Mouse (Mus musculus): ENCODE results near the gene Ntf5. TPM values are rescaled to one million over a fixed set of nuclear protein-coding genes. Genes with fewer than 3 reads are reported as not detected.
"Not testable (repeated sequence)": the region's sequence is repeated elsewhere in the genome, so short reads cannot be mapped to it uniquely, and the experiment has no call there.

The Ntf5 gene
- polyA plus RNA-seq, 1 experiment from 2014 or later, result not detected

DNA sequence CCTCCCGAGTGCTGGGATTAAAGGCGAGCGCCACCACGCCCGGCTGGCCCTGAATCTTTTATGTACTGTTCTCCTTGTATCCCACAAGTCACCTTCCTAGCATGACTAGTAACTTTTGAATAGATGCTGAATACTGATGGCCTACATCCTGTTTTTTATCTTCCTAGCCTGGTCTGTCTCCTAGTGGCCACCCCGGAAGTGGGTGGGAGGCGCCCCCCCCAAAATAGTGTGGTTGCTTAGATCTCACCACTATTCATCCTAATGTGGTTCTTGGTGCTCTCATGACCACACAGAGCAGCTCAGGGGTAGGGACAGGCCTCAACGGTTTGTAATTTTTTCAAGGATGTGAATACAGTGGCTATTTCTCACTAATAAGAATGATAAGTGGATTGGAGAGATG, 38.9 kb upstream of the Ntf5 start:
- H3K36me3 ChIP-seq, result peaks cover 79% of the 10 kb centered on the region

DNA sequence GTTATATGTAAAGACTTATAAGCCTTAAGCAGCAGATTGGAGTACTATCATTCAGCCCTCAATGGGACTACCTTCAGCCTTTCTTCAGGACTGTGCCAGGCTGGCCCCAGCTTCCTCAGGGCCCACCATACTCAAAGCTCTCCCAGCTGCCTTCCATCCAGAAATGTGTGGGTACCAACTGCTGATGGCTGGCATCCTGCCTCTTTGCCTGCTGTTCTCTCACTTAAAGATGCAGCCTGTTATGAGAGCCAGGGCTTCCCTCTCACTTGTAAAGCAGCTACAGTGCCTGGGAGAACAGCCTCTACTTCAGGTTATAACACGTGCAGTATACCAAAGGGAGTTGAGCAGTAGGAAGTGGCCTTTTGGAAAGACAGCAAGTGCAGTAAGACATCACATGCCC, 37.4 kb upstream of the Ntf5 start:
- H3K27me3 ChIP-seq, result no peaks in the 10 kb centered on the region
- H3K4me2 ChIP-seq, result no peak overlapping the region
- H3K4me3 ChIP-seq, result no peak overlapping the region
- H3K9ac ChIP-seq, result no peak overlapping the region
- ATAC-seq (ENCODE audit: low read depth), result no peak
- H3K9me3 ChIP-seq, result no peaks in the 10 kb centered on the region
- no peak overlapping the region for H3K27ac ChIP-seq (replicated peaks)
- 84% methylated on average over 1 of the region's 1 CpGs for WGBS
- H3K36me3 ChIP-seq, result peaks cover 93% of the 10 kb centered on the region
- H3K4me1 ChIP-seq (replicated peaks), result peaks cover 5% of the 10 kb centered on the region; the same call in 1 of the 2 replicates

More for the DNA sequence above, 38.9 kb upstream of the Ntf5 start:
- Histone ChIP-seq H3K27ac (replicated peaks) (no peak overlapping the region), H3K27me3 (peaks cover 4% of the 10 kb centered on the region; the same call in 1 of the 2 replicates), H3K4me2 (no peak overlapping the region), H3K9ac (no peak overlapping the region), H3K4me3 (no peak overlapping the region), H3K9me3 (no peaks in the 10 kb centered on the region), H3K4me1 (replicated peaks) (peaks cover 18% of the 10 kb centered on the region)
- ATAC-seq (ENCODE audit: low read depth), result no peak
- 94% methylated on average over 8 of the region's 8 CpGs for WGBS

DNA sequence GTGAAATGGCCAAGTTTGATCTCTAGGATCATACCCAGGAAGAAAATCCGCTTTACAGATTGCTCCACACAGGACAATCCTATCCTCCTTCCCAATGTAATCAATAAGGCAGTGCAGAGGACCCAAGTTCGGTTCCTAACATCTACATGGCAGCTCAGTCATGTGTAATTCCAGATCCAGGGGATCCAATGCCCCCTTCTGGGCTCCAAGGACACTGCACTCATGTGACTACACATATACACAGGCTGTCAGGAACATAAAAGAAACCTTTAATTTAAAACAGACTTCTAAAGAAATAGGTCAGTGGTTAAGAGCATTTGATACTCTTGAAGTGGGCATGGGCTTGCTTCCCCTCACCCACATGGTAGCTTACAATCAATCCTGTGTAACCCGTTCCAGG, 27.4 kb upstream of the Ntf5 start:
- Histone ChIP-seq H3K27ac (replicated peaks) (no peak overlapping the region), H3K4me1 (replicated peaks) (no peaks in the 10 kb centered on the region), H3K9me3 (no peaks in the 10 kb centered on the region), H3K9ac (no peak overlapping the region), H3K4me3 (no peak overlapping the region), H3K4me2 (no peak overlapping the region), H3K27me3 (no peaks in the 10 kb centered on the region), H3K36me3 (peaks cover 100% of the 10 kb centered on the region)
- no peak for ATAC-seq (ENCODE audit: low read depth)
- 93% methylated on average over 3 of the region's 3 CpGs for WGBS

DNA sequence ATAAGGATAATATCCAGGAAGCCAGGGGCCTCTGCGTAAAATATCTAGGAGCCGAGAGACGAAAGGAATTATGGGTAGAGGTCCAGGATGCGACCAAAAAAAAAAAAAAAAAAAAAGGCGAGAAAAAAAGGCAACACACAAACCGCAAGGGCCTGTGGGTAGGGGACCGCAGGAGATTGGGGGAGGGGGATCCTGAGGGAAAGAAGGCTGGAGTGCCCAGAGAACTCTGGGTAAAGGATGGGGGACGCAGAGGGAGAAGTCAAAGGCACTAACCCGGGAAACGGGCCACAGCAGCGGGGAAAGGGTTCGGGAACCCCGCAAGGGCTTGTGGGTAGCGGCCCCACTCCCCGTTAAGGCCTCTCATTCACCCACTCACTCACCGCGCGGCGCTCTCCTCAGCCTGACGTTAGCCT, 18.4 kb upstream of the Ntf5 start:
- peak overlapping the region; percentile 86 for H3K9ac ChIP-seq
- peaks cover 26% of the 10 kb centered on the region for H3K36me3 ChIP-seq
- peaks cover 29% of the 10 kb centered on the region for H3K4me1 ChIP-seq (replicated peaks)
- WGBS, result 0% methylated on average over 18 of the region's 20 CpGs
- H3K27ac ChIP-seq (replicated peaks), result peak overlapping the region; percentile 95
- H3K4me3 ChIP-seq, result peak overlapping the region; percentile 74
- ATAC-seq (ENCODE audit: low read depth), result peak; percentile 81
- no peaks in the 10 kb centered on the region for H3K27me3 ChIP-seq
- peak overlapping the region; percentile 100 for H3K4me2 ChIP-seq
- H3K9me3 ChIP-seq, result no peaks in the 10 kb centered on the region

- ATAC-seq (ENCODE audit: low read depth), result peak; percentile 97
- Histone ChIP-seq H3K4me1 (replicated peaks) (peaks cover 29% of the 10 kb centered on the region), H3K9ac (peak within 1 kb of the TSS; percentile 86), H3K9me3 (no peaks in the 10 kb centered on the region), H3K27ac (replicated peaks) (peak within 1 kb of the TSS; percentile 95), H3K36me3 (peaks cover 20% of the 10 kb centered on the region), H3K4me2 (peak within 1 kb of the TSS; percentile 100), H3K27me3 (no peaks in the 10 kb centered on the region), H3K4me3 (peak within 1 kb of the TSS; percentile 74)
- WGBS, result under 1% methylated on average over 60 of the region's 60 CpGs
These were observed 17.7 kb upstream of the Ntf5 start, which contains the start of gene Snrnp70 for GRCm38 (mm10) chr7:45395578-45396336. Snrnp70 (minus strand) TSS chr7:45395742.

DNA sequence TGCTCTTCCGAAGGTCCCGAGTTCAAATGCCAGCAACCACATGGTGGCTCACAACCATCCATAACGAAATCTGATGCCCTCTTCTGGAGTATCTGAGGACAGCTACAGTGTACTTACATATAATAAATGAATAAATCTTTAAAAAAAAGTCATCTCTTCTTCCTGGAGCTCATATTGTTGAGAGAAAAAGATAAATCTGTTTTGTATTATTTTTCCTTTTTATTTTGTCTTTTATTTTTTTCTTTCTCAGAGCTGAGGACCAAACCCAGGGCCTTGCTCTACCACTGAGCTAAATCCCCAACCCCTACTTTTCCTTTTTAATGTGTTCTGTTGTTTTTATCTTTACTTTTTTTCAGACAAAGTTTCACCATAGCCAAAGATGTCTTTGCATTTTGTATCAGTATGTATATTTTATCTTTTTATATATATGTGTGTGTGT, 17.1 kb upstream of the Ntf5 start:
- peak; percentile 58; the same call in 1 of the 2 replicates for ATAC-seq (ENCODE audit: low read depth)
- H3K9ac ChIP-seq, result peak overlapping the region; percentile 61

GRCm38 (mm10) chr7:45396787-45397186, 16.7 kb upstream of the Ntf5 start:
- Histone ChIP-seq H3K9me3 (no peaks in the 10 kb centered on the region), H3K27ac (replicated peaks) (no peak overlapping the region), H3K27me3 (no peaks in the 10 kb centered on the region), H3K36me3 (peaks cover 11% of the 10 kb centered on the region), H3K9ac (no peak overlapping the region), H3K4me1 (replicated peaks) (peaks cover 29% of the 10 kb centered on the region), H3K4me3 (no peak overlapping the region), H3K4me2 (no peak overlapping the region)
- WGBS, result 71% methylated on average over 2 of the region's 2 CpGs
- no peak for ATAC-seq (ENCODE audit: low read depth)

More for the DNA sequence above, 17.1 kb upstream of the Ntf5 start:
- H3K36me3 ChIP-seq, result peaks cover 15% of the 10 kb centered on the region
- WGBS, result 7% methylated on average over 3 of the region's 3 CpGs
- peak overlapping the region; percentile 61 for H3K4me2 ChIP-seq
- peak overlapping the region; percentile 77 for H3K27ac ChIP-seq (replicated peaks)
- H3K4me1 ChIP-seq (replicated peaks), result peaks cover 29% of the 10 kb centered on the region
- not testable (repeated sequence) for H3K27me3 ChIP-seq, H3K9me3 ChIP-seq
- H3K4me3 ChIP-seq, result peak overlapping the region; percentile 74

DNA sequence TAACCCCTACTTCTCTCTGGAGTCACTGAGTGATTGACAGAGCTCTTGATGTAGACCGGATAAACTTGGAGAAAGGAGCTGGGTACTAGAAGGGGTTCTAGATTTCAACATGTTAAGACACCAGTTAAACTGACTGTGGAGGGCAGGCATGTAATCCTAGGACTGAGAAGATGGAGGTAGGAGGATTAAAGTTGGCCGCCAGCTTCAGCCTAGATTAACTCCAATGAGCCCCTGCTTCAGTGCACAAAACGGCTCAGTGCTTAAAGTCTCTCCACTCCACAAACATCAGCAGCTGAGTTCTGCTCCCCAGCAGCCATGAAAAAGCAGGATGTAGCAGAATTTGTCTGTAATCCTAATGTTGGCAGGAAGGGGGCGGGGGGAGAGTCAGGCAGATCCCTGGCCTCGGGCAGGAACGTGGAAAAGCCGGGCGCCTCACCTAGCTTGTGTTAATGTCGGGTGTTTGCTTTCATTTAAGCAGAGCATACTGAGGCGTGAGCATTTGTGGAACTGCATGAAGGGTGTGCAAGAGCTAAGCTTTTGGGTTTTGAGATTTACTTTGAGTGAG, 11.9 kb upstream of the Ntf5 start:
- no peak overlapping the region for H3K9ac ChIP-seq
- no peaks in the 10 kb centered on the region for H3K9me3 ChIP-seq
- peaks cover 20% of the 10 kb centered on the region for H3K27me3 ChIP-seq
- no peak overlapping the region for H3K4me3 ChIP-seq
- H3K4me2 ChIP-seq, result no peak overlapping the region
- 82% methylated on average over 10 of the region's 10 CpGs for WGBS
- H3K27ac ChIP-seq (replicated peaks), result no peak overlapping the region
- H3K36me3 ChIP-seq, result no peaks in the 10 kb centered on the region
- peaks cover 5% of the 10 kb centered on the region for H3K4me1 ChIP-seq (replicated peaks)
- ATAC-seq (ENCODE audit: low read depth), result no peak

DNA sequence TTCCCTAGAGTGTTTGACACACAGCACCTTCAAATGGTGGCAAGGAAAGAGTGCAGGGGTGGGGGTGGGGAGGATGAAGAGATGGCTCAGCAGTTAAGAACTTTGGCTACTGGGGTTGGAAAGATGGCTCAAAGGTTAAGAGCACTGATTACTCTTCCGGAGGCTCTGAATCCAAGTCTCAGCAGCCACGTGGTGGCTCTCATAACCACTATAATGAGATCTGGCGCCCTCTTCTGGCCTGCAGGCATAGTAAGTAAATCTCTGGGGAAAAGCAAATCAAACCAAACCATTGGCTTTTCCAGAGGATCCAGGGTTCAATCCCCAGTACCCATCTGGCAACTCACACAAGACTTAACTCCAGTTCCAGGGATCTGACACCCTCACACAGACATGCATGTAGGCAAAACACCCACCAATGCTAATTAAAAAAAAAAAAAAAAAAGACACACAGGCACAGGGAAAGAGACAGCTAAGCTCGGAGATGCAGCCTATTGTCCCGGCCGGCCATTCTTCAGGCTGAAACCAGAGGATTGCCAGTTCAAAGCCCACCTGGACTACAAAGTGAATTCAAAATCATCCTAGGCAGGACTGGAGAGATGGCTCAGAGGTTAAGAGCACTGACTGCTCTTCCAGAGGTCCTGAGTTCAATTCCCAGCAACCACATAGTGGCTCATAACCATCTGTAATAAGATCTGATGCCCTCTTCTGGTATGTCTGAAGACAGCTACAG, 9.8 kb upstream of the Ntf5 start:
- Histone ChIP-seq H3K4me1 (replicated peaks) (peaks cover 8% of the 10 kb centered on the region), H3K9me3 (no peaks in the 10 kb centered on the region), H3K4me2 (no peak overlapping the region), H3K36me3 (no peaks in the 10 kb centered on the region), H3K27ac (replicated peaks) (no peak overlapping the region), H3K4me3 (no peak overlapping the region), H3K27me3 (peaks cover 41% of the 10 kb centered on the region), H3K9ac (no peak overlapping the region)
- no peak for ATAC-seq (ENCODE audit: low read depth)
- WGBS, result 45% methylated on average over 6 of the region's 6 CpGs

DNA sequence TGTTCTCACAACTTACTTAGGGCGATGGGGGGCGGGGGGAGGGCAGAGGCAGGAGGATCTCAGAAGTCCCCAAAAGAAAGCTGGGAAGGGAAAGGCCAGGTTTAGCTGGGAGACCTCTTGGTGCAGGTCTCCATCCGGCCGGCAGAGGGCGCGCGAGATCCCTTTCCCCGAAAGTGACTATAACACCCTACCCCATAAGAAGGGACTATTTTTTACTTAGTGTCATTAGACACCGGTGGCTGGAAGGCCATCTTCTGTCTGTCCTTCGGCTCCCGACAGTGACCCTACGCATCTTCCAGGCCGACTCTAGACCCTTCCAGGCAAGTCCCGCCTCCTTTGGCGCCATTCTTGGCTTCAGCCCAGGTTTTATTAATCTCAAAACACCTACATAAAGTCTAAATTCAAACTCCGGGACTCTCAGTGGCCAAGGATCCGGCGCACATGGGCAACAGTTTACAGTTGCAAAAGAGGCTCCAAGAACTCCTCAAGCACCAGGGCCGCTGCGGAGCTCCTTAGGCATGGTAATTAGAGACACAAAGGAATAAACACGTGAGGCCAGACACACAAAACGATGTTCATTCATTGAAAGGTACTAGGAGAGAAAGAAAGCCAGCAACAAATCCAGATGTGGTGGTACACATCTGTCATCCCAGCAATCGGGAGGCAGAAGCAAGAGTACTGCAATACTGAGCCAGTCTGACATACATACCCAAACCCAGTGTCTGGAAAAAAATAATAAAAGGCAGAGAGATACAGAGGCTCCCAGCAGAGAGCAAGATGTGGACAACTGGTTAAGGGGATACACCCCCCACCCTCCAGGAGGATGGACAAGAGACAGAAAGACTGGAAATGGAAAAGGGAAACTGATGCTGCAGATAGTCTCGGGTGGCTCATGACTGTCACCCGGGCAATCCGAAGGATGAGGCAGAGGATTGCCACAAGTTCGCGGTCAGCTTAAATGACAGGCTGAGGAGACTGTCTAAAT, 8.1 kb upstream of the Ntf5 start, which contains the start of gene Kcna7:
Gene Kcna7 (plus strand): TSS at position 563 of the 985 bp plus-strand sequence.
- Histone ChIP-seq H3K27ac (replicated peaks) (no peak within 1 kb of the TSS), H3K27me3 (peaks cover 57% of the 10 kb centered on the region), H3K9me3 (no peaks in the 10 kb centered on the region), H3K36me3 (no peaks in the 10 kb centered on the region), H3K4me1 (replicated peaks) (peaks cover 8% of the 10 kb centered on the region), H3K4me2 (peak within 1 kb of the TSS; percentile 52), H3K9ac (0 out of 2 replicates have a peak within 1 kb of the TSS, but pooled peaks have one; percentile 52), H3K4me3 (peak within 1 kb of the TSS; percentile 35)
- ATAC-seq (ENCODE audit: low read depth), result no peak
- WGBS, result 11% methylated on average over 28 of the region's 28 CpGs
